Mouse (Mus musculus) neutrophil, adult 65 days (primary cell): ENCODE measurements around the gene Tinf2. TPM values are rescaled to one million over a fixed set of nuclear protein-coding genes. Genes with fewer than 3 reads are reported as not detected.

Source experiments
- total RNA-seq: library from RNA; stranded (reverse); gene quantifications from 2 replicates; pipeline ENCODE4 v1.2.4, GENCODE M21; 2023

Gene Tinf2
- 47.7 and 63.8 TPM in 2 replicates for total RNA-seq

GRCm38 (mm10) chr14:55681160-55682117, at the start of gene Tinf2:
Gene Tinf2, minus strand, starts transcription at chr14:55681820.

GRCm38 (mm10) chr14:55721700-55722437, 40.2 kb upstream of the Tinf2 start, which contains the start of gene Rabggta:
Gene Rabggta, minus strand, starts transcription at chr14:55722263.

GRCm38 (mm10) chr14:55713729-55714122, 32.1 kb upstream of the Tinf2 start, which contains the start of gene Tgm1:
Gene Tgm1, minus strand, starts transcription at chr14:55713926.

GRCm38 (mm10) chr14:55671833-55672740, 9.5 kb downstream of the Tinf2 start, which contains the start of the genes Gmpr2 and Nedd8:
Gene Gmpr2, plus strand, starts transcription at chr14:55671941.
Gene Nedd8, minus strand, starts transcription at chr14:55672124.

GRCm38 (mm10) chr14:55659960-55660573, 21.6 kb downstream of the Tinf2 start, which contains the start of gene Mdp1:
Gene Mdp1, minus strand, starts transcription at chr14:55660508.

GRCm38 (mm10) chr14:55649884-55650283, 31.7 kb downstream of the Tinf2 start, which contains the start of gene Tssk4:
Gene Tssk4, plus strand, starts transcription at chr14:55650184.

GRCm38 (mm10) chr14:55643060-55643907, 38.3 kb downstream of the Tinf2 start, which contains the start of gene Tm9sf1:
Gene Tm9sf1, minus strand, starts transcription at chr14:55643806.

GRCm38 (mm10) chr14:55637795-55638194, 43.8 kb downstream of the Tinf2 start, which contains the start of gene Gm49378:
Gene Gm49378, minus strand, starts transcription at chr14:55637895.

GRCm38 (mm10) chr14:55635523-55636007, 46.1 kb downstream of the Tinf2 start, which contains the start of gene Ipo4:
Gene Ipo4, minus strand, starts transcription at chr14:55635957.

Other genes with a start within 250 kb of the Tinf2 start
- gene Dhrs4, start 203.1 kb downstream of the Tinf2 start, total RNA-seq: 12.9 and 13.7 TPM in 2 replicates
- not detected in 2 replicates for gene Carmil3, start 191.2 kb downstream of the Tinf2 start, total RNA-seq
- gene Cpne6, start 171.4 kb downstream of the Tinf2 start, total RNA-seq: not detected in 2 replicates
- not detected in 2 replicates for gene Nrl, start 156.8 kb downstream of the Tinf2 start, total RNA-seq
- 14.4 and 20.4 TPM in 2 replicates for gene Pck2, start 141.6 kb downstream of the Tinf2 start, total RNA-seq
- 44.0 and 53.0 TPM in 2 replicates for gene Dcaf11, start 121.8 kb downstream of the Tinf2 start, total RNA-seq
- 1.2 and 2.0 TPM in 2 replicates for gene A730061H03Rik, start 121.4 kb downstream of the Tinf2 start, total RNA-seq
- not detected in 2 replicates for gene Fitm1, start 106.2 kb downstream of the Tinf2 start, total RNA-seq
- 122 and 139 TPM in 2 replicates for gene Psme1, start 103.7 kb downstream of the Tinf2 start, total RNA-seq
- 1.5 and 1.8 TPM in 2 replicates for gene Emc9, start 96.5 kb downstream of the Tinf2 start, total RNA-seq
- 174 and 199 TPM in 2 replicates for gene Psme2, start 90.7 kb downstream of the Tinf2 start, total RNA-seq
- 49.9 and 68.0 TPM in 2 replicates for gene Rnf31, start 90.1 kb downstream of the Tinf2 start, total RNA-seq
- gene Irf9, start 78.2 kb downstream of the Tinf2 start, total RNA-seq: 49.8 and 55.5 TPM in 2 replicates
- gene Rec8, start 63.8 kb downstream of the Tinf2 start, total RNA-seq: 0.22 TPM in 1 of 2 replicates, not detected in the other
- 10.0 and 12.5 TPM in 2 replicates for gene Ipo4, start 45.9 kb downstream of the Tinf2 start, total RNA-seq
- gene Gm49378, start 43.9 kb downstream of the Tinf2 start, total RNA-seq: 1.5 and 2.2 TPM in 2 replicates
- 29.1 and 33.0 TPM in 2 replicates for gene Tm9sf1, start 38.0 kb downstream of the Tinf2 start, total RNA-seq
- gene Tssk4, start 31.6 kb downstream of the Tinf2 start, total RNA-seq: 1.3 and 1.7 TPM in 2 replicates
- 9.4 and 11.2 TPM in 2 replicates for gene Mdp1, start 21.3 kb downstream of the Tinf2 start, total RNA-seq
- 12.0 and 12.3 TPM in 2 replicates for gene Gmpr2, start 9.9 kb downstream of the Tinf2 start, total RNA-seq
- 129 and 152 TPM in 2 replicates for gene Nedd8, start 9.7 kb downstream of the Tinf2 start, total RNA-seq
- 2.1 and 2.6 TPM in 2 replicates for gene Tgm1, start 32.1 kb upstream of the Tinf2 start, total RNA-seq
- gene Rabggta, start 40.4 kb upstream of the Tinf2 start, total RNA-seq: 23.7 and 38.4 TPM in 2 replicates
- gene Dhrs1, start 63.9 kb upstream of the Tinf2 start, total RNA-seq: 47.8 and 56.7 TPM in 2 replicates
- gene Nop9, start 63.9 kb upstream of the Tinf2 start, total RNA-seq: 12.1 and 17.3 TPM in 2 replicates
- gene Cideb, start 76.6 kb upstream of the Tinf2 start, total RNA-seq: 0.77 TPM in 1 of 2 replicates, not detected in the other
- 0.43 and 1.0 TPM in 2 replicates for gene Ltb4r2, start 79.6 kb upstream of the Tinf2 start, total RNA-seq
- 203 and 207 TPM in 2 replicates for gene Ltb4r1, start 84.1 kb upstream of the Tinf2 start, total RNA-seq
- 0.63 TPM in 1 of 2 replicates, not detected in the other for gene Adcy4, start 102.3 kb upstream of the Tinf2 start, total RNA-seq
- gene Ripk3, start 107.0 kb upstream of the Tinf2 start, total RNA-seq: 42.5 and 50.7 TPM in 2 replicates
- gene Nfatc4, start 141.3 kb upstream of the Tinf2 start, total RNA-seq: not detected in 2 replicates
- 1.1 and 3.0 TPM in 2 replicates for gene Nynrin, start 172.2 kb upstream of the Tinf2 start, total RNA-seq
- 0.48 and 0.54 TPM in 2 replicates for gene Cbln3, start 202.6 kb upstream of the Tinf2 start, total RNA-seq
- 107 and 146 TPM in 2 replicates for gene Khnyn, start 203.1 kb upstream of the Tinf2 start, total RNA-seq
- gene Sdr39u1, start 218.5 kb upstream of the Tinf2 start, total RNA-seq: 1.9 and 2.2 TPM in 2 replicates